Mouse (Mus musculus): ENCODE measurements around the gene Patj.
A peak's percentile ranks its signal among the peaks of the same experiment; 100 is the strongest.

Gene Patj

DNA sequence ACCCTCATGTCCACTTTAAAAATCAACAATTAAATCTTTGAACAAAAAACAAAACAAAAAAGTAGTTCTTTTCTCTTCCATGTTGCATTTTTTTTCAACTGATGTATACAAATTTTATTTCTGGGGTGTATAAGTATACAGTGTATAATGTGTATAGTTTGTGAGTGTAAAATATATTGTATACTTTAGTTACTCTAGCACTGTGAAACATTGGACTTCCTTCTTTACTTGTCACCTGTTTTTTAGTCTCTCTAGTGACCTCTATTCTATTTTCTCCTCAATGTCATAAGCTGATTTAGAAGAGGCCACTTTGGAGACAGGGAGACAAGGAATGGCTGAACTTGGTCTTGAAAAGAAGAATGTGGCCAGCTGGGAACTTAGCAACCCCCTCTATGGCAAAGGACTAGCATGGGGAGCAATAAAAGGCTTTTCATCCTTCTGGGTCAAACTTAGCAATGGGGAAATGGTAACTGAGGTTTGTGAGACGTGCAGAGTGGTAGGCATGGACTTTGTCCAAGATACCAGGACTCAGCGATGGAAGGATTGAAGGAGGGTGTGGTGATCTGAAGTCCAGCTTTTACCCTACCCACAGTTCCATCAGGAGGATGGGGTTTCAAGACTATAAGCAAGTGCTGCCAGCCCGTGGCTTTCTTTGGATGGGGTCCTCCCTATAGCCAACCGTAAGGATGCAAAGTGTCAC is 54.1 kb downstream of the Patj start:
- no peak for DNase-seq (ENCODE audit: low spot score)

GRCm38 (mm10) chr4:98450308-98450707 is 54.7 kb downstream of the Patj start:
- DNase-seq (ENCODE audit: low spot score) = no peak

GRCm38 (mm10) chr4:98450829-98451228 is 55.2 kb downstream of the Patj start:
- no peak for DNase-seq (ENCODE audit: low spot score)

DNA sequence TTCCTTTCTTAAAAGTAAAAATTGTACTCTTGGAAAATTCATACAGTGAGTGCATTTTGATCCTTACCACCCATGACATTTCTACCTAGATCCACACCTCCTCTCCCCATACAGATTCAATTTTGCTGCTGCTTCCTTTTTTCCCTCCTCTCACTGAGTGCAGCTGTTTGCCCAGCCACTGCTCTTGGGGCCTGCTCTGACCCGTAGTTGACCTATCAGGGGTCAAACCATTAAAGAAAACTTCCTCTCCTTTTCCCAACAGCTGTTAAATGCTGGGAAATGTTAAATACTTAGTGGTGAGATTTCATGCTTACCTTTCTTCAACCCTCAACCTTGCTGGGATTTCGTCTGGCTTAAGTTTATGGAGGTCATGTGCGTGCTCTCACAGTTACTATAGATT is 55.7 kb downstream of the Patj start:
- DNase-seq (ENCODE audit: low spot score) = no peak

DNA sequence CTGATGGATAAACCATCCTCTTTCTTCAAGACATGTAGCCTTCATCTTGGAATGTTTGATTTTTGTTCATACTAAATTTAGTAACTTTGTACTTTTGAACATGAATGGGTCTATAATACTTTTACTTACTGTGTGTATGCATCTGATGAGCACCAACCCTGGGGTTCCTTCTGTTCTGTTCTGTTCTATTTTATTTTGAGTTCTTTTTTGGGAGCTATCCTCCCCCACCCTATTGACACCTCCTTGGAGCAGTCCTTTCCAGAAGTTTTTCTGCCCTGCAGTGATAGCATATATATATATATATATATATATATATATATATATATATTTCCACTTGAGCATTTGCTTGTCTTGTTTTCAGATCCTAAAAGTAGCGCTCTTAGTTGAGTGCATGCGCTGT is 57.1 kb downstream of the Patj start:
- no peak for DNase-seq (ENCODE audit: low spot score)

GRCm38 (mm10) chr4:98453231-98453630 is 57.6 kb downstream of the Patj start:
- DNase-seq (ENCODE audit: low spot score) = no peak

- no peak for DNase-seq (ENCODE audit: low spot score)
These were observed 59.8 kb downstream of the Patj start for GRCm38 (mm10) chr4:98455352-98455751.

- DNase-seq (ENCODE audit: low spot score) = no peak
These were observed 60.3 kb downstream of the Patj start for GRCm38 (mm10) chr4:98455910-98456309.

DNA sequence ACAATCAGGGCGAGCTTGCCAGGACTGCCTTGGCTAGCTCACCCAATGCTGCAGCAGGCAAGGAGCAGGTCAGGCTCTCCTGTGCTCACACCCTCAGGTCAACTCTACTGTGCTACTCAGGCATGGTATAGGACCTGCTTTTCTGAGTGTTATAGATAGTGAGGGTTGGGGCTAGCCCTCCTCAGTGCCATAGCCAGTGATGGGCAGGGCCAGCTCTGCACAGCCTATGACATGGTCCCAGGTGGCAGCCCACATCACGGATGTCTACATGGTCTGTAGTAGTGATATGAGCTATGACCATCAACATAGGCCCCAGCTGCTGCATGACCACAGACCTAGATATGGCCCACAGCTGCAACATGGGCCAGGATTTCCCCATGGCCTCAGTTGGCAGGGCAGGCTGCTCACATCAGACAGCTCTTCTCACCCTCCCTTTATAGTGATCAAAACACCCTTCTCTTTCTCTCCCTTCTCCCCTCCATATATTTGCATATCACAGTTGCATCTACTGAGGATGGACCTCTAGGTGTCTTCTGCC is 66.3 kb downstream of the Patj start:
- DNase-seq (ENCODE audit: low spot score) = no peak

DNA sequence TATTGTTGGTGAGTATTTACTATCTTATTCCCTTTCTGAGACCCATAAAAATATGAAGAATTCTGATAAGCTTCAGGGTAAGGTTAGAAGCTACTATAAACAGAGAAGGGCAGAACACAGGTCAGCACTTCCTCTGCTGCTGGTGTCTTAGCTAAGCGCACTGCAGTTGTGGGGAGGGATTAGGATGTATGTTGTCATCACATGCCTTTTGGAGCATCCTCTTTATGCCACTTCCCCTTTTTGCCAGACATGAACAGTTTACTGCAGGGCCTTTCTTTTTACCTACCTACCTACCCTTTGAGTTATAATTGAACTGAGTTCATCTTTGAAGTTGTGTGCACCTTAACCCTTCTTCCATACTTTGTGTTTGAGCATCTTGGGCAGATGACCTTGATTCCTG is 69.9 kb downstream of the Patj start:
- DNase-seq (ENCODE audit: low spot score) = no peak

DNA sequence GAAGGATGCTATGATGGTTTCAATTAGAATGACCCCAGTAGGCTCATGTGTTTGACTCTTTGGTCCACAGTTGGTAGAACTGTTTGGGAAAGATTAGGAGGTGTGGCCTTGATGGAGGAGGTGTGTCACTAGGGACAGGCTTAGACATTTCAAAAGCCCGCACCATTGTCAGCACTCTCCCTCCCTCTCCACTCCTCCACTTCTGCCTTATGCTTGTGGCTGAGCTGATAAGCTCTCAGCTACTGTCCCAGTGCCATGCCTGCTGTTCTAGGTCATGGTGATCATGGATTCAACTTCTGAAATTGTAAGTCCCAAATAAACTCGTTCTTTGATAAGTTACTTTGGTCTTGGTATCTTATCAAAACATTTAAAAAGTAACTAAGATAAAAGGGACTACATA is 70.3 kb downstream of the Patj start:
- DNase-seq (ENCODE audit: low spot score) = no peak

DNA sequence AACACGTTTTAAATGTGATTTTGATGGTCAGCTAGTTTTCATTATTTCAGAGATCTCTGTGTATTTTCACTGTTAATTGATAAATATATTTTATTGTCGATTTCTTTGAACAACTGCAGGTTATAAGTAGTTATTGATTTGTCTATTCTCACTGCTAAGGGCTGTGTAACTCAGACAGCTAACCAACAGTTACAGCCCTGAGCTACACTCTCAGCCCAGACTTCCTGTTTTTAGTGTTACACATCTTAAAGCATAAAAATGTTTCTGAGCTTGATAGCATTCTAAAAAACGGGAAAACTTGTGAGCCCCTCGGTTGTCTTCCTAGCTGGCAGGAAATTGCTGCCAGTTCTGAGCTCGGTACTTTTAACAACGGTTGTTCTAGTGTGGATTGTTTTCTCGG is 75.8 kb downstream of the Patj start:
- no peak for DNase-seq (ENCODE audit: low spot score)

DNA sequence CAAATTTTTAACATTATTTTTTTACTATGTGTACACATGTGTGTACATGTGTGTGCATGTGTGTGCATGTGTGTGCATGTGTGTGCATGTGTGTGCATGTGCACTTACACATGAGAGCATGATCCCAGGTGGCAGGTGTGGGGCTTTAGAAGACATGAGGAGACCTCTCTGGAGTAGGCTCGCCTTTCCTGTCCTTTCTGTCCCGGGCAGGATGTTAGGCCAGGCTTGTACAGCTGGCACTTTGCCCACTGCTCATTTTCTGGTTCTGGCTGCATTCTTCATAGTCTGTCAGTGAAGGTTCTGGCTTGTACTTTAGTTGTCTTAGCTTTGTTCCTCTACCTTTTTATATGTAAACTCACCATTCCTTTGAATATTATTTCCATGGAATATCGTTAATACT is 77.9 kb downstream of the Patj start:
- peak; percentile 12 for DNase-seq (ENCODE audit: low spot score)

- no peak for DNase-seq (ENCODE audit: low spot score)
These were observed 82.4 kb downstream of the Patj start for GRCm38 (mm10) chr4:98478005-98478404.

DNA sequence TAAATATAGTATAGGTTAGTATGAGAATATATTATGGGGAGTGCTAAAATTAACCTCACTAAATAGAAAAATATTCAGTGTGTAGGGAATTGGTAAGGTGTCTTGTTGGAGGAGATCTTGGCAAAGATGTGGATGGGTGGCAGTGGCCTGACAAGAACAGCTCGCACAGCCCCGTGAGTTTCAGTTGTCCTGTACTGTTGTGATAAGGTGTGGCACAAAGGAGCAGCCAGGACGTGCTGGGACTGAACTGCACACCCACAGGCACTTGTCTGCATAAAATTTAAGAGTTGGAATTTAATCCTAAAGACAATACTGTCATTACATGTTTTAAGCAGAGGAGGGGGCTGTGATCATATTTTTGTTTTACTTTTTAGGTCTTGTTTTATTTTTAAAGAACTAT is 90.9 kb downstream of the Patj start:
- DNase-seq (ENCODE audit: low spot score) = no peak

DNA sequence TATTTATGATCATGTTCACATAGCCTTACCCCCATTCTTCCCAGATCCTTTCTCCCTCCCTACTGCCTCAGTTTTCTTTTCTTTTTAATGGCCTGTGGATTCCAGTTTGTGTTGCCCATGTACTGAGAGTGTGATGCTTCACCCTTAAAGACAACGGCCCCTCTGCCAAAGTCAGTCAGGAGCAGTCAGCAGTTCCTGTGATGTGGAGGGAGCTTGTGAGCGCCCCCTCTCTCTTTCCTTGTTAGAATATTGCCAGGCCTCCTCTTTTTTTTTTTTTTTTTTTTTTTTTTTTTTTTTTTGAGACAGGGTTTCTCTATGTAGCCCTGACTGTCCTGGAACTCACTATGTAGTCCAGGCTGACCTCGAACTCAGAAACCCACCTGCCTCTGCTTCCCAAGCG is 91.3 kb downstream of the Patj start:
- DNase-seq (ENCODE audit: low spot score) = no peak

GRCm38 (mm10) chr4:98489386-98489785 is 93.8 kb downstream of the Patj start:
- DNase-seq (ENCODE audit: low spot score) = no peak

DNA sequence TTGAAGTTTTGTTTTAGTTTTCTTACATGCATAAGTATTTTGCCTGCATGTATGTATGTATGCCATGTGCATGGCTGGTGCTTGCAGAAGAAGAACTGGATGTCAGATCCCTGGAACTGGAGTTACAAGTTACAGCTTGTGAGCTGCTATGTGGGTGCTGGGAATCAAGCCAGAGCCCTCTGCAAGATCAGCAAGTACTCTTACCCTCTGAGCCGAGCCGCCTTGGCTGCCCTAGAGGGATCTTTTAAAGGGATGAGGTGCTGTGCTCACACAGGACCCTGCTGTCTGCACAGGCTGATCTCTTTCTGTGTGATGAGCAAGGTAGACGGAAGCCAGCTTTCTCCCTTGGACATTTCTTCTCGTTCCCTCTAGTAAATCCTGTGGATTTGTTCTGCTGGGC is 102.8 kb downstream of the Patj start:
- no peak for DNase-seq (ENCODE audit: low spot score)

DNA sequence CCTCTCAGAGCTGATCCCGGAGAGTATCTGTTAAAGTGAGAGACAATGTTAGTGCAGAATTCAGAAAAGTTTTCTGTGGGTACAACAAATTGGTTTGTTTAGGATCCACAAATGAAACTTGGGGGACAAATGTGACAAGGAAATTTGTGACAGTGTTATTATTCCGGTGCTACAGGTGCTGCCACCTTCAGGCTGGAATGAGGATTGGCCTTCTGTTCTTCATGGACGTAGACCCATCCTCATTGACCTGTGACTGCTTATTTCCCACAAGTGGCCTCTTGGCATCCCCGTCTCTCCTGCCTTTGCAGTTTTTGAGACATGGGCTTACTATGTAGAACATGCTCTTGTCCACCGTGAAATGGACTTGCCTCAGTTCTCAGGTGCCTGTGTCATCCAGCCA is 104.6 kb downstream of the Patj start:
- DNase-seq (ENCODE audit: low spot score) = no peak

- no peak for DNase-seq (ENCODE audit: low spot score)
These were observed 105.3 kb downstream of the Patj start for GRCm38 (mm10) chr4:98500875-98501274.

- DNase-seq (ENCODE audit: low spot score) = no peak
These were observed 109.2 kb downstream of the Patj start for GRCm38 (mm10) chr4:98504743-98505142.

DNA sequence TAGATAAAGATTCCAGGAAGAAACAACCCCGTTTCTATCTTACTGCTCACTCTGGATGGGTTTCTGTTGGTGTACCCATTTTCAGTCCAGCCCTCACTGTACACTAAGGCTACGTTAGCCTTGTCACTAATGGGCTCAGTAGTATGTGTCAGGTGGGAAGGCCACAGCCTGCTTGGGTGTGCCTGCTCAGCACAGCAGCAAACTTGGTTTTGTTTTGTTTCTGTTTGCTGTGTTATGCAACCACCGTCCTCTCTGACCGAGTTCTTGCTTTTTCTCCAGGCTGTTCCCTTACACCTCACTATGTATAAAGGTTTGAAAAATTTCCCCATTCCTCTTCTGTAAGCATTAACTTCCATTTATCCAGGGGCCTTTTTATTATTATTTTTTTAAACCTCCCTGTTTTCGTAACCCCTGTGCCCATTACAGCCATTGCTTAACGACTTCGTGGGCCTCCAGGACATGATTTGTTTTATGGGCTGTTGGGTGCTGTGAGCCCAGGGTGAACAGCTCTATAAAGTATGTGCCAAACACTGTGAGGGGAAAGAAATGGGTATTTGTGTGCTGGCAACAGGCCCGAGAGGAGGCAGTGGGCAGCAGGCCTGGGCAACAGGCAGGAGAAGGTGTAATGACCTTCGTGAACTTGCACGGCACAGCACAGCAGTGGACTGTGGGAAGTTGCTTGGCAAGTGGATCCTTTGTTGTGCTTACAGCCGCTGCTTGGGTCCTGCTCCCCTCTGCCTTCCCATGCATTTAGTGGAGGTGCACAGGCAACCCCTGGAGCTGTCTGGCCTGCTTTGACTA is 113.1 kb downstream of the Patj start:
- peak; percentile 14 for DNase-seq (ENCODE audit: low spot score)

DNA sequence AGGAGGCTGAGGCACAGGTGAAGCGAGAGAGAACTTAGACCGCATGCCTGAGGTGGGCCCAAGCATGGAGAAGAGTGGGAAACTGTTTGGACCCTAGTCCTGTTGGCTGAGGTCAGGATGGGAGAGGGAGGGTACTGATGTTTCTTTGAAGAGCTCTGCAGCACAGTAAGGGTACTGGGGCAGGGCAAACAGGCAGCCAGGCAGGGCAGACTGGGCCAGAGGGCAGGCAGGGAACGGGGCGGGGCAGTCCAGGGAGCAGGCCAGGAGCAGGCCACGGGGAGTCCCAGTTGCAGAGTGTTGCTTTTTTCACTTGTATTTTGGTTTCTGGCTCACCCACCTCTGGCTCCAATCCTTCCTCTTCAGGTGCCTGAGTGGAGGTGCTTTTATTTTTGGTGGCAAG is 114.4 kb downstream of the Patj start:
- no peak for DNase-seq (ENCODE audit: low spot score)

DNA sequence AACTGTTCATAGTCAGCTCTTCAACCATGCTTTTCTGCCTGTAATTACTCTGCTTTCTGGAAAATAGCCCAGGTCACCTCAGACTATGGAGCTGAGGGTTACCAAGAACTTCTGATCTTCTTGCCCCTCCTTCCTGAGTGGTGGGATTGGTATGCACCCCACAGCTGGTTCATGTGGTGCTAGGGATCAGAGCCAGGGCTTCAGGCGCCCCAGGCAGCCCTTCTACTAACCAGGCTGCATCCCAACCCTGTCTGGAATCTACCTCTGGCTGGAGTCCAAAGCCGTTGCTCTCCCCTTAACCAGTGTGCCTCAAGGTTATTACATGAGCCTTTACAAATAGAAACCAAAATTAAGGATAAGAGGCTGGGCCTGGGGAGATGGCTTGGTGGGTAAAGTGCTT is 115.7 kb downstream of the Patj start:
- DNase-seq (ENCODE audit: low spot score) = peak; percentile 53
